Mouse (Mus musculus) activated CD4-positive, CD25-positive, alpha-beta regulatory T cell (primary cell): Measurements from ENCODE around the gene Pusl1. TPM values are rescaled to one million over a fixed set of nuclear protein-coding genes. Genes with fewer than 3 reads are reported as not detected.

Experiments
- polyA plus RNA-seq, 2 experiments: library from polyadenylated mRNA; unstranded; fragments of 100-300 nt; shearing (Covaris generic); gene quantifications; one replicate each; pipeline ENCODE4 v1.2.1; 2017

Pusl1 gene
- polyA plus RNA-seq = 10 to 100 TPM; 22.5 to 39.9 TPM

GRCm38 (mm10) chr4:155891551-155892001, at the start of gene Pusl1, which contains the start of gene Acap3:
TSS of gene Pusl1 (minus strand) at chr4:155891781.
TSS of gene Acap3 (plus strand) at chr4:155891822.

GRCm38 (mm10) chr4:155869317-155870033, 22.1 kb downstream of the Pusl1 start, which contains the start of the genes Cptp and Ints11:
TSS of gene Cptp (minus strand) at chr4:155869440.
TSS of gene Ints11 (plus strand) at chr4:155869546.

GRCm38 (mm10) chr4:155863001-155863400, 28.6 kb downstream of the Pusl1 start, which contains the start of gene Tas1r3:
TSS of gene Tas1r3 (minus strand) at chr4:155863362.

DNA sequence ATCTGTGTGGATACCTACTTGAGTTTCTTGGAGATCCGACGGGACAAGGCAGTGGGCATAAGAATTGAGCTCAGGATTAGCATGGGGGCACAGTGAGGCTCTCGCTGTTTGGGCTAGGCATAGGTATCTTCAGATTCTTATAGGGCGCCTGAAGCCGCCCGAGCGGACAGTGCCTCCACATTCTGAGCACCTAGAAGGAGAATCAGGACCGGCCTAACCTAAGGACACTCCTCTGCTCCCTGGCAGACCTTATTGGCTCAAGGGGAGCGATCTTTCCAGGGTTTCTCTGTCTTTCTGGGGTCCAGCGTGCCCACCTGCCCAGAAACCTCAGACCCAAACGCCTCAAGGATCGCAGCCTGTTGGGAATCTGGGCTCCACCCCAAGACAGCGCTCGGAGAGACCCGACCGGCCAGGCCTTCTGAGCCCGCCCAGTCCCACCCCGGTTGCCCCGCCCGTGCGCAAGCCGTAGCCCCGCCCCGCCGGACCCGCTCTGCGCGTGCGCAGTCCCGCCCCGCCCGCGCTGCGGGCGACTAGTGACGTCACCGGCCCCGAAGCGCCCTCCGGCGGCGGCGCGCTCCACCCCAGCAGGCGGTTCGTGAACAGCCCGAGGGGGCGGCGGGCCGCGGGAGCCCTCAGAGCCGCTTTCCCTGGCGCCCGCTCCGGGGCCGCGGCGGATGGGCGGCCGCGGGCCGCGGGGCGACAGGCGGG, 44.6 kb downstream of the Pusl1 start, which contains the start of gene Dvl1:
Gene Dvl1 (plus strand): TSS at position 532 of the 708 bp plus-strand sequence.

GRCm38 (mm10) chr4:155839483-155839910, 52.1 kb downstream of the Pusl1 start, which contains the start of gene Mxra8:
TSS of gene Mxra8 (plus strand) at chr4:155839680.

Other genes with a start within 250 kb of the Pusl1 start
- not detected for gene Gm10563, start 246.4 kb downstream of the Pusl1 start, polyA plus RNA-seq
- 1 to 10 TPM in 1 of 2 experiments, under 1 TPM in 1; 0.26 to 1.1 TPM for gene Mmp23, start 238.4 kb downstream of the Pusl1 start, polyA plus RNA-seq
- 10 to 100 TPM; 21.5 to 27.7 TPM for gene Mib2, start 222.6 kb downstream of the Pusl1 start, polyA plus RNA-seq
- 10 to 100 TPM in 1 of 2 experiments, 1 to 10 TPM in 1; 7.2 to 41.1 TPM for gene Fndc10, start 197.4 kb downstream of the Pusl1 start, polyA plus RNA-seq
- gene Ssu72, start 187.0 kb downstream of the Pusl1 start, polyA plus RNA-seq = 100 to 1,000 TPM; 177 to 184 TPM
- gene Tmem240, start 157.0 kb downstream of the Pusl1 start, polyA plus RNA-seq = 1 to 10 TPM; 1.2 to 1.5 TPM
- 10 to 100 TPM; 45.1 to 52.5 TPM for gene Atad3a, start 130.7 kb downstream of the Pusl1 start, polyA plus RNA-seq
- gene Vwa1, start 117.1 kb downstream of the Pusl1 start, polyA plus RNA-seq = under 1 TPM in 1 of 2 experiments, not detected in 1; 0.25 TPM
- under 1 TPM in 1 of 2 experiments, not detected in 1; 0.05 TPM for gene Tmem88b, start 105.9 kb downstream of the Pusl1 start, polyA plus RNA-seq
- under 1 TPM in 1 of 2 experiments, not detected in 1; 0.66 TPM for gene Ankrd65, start 101.3 kb downstream of the Pusl1 start, polyA plus RNA-seq
- gene Mrpl20, start 88.9 kb downstream of the Pusl1 start, polyA plus RNA-seq = 100 to 1,000 TPM; 139 to 192 TPM
- 100 to 1,000 TPM; 248 to 258 TPM for gene Ccnl2, start 79.3 kb downstream of the Pusl1 start, polyA plus RNA-seq
- 100 to 1,000 TPM; 185 to 200 TPM for gene Aurkaip1, start 60.5 kb downstream of the Pusl1 start, polyA plus RNA-seq
- gene Mxra8, start 52.1 kb downstream of the Pusl1 start, polyA plus RNA-seq = 1 to 10 TPM; 1.3 to 2.7 TPM
- 10 to 100 TPM; 38.5 to 41.0 TPM for gene Dvl1, start 44.4 kb downstream of the Pusl1 start, polyA plus RNA-seq
- gene Tas1r3, start 28.4 kb downstream of the Pusl1 start, polyA plus RNA-seq = under 1 TPM; 0.37 to 0.61 TPM
- gene Cptp, start 22.3 kb downstream of the Pusl1 start, polyA plus RNA-seq = 10 to 100 TPM; 13.6 to 15.3 TPM
- gene Ints11, start 22.2 kb downstream of the Pusl1 start, polyA plus RNA-seq = 100 to 1,000 TPM in 1 of 2 experiments, 10 to 100 TPM in 1; 98.2 to 112 TPM
- gene Acap3, start within 50 bp of the Pusl1 start, polyA plus RNA-seq = 10 to 100 TPM; 16.0 to 29.5 TPM
- 100 to 1,000 TPM; 140 to 160 TPM for gene Ube2j2, start 52.0 kb upstream of the Pusl1 start, polyA plus RNA-seq
- gene C1qtnf12, start 70.5 kb upstream of the Pusl1 start, polyA plus RNA-seq = 10 to 100 TPM; 15.8 to 29.0 TPM
- gene B3galt6, start 100.9 kb upstream of the Pusl1 start, polyA plus RNA-seq = 1 to 10 TPM; 7.4 to 9.5 TPM
- gene Sdf4, start 101.1 kb upstream of the Pusl1 start, polyA plus RNA-seq = 100 to 1,000 TPM; 563 to 617 TPM
- gene Tnfrsf4, start 122.1 kb upstream of the Pusl1 start, polyA plus RNA-seq = 1,000 to 10,000 TPM in 1 of 2 experiments, 100 to 1,000 TPM in 1; 923 to 1,159 TPM
- gene Tnfrsf18, start 134.4 kb upstream of the Pusl1 start, polyA plus RNA-seq = 1,000 to 10,000 TPM in 1 of 2 experiments, 100 to 1,000 TPM in 1; 560 to 1,034 TPM
- under 1 TPM; 0.22 to 0.50 TPM for gene Ttll10, start 167.6 kb upstream of the Pusl1 start, polyA plus RNA-seq
- gene 9430015G10Rik, start 218.2 kb upstream of the Pusl1 start, polyA plus RNA-seq = 10 to 100 TPM; 13.2 to 14.3 TPM
- gene Rnf223, start 238.7 kb upstream of the Pusl1 start, polyA plus RNA-seq = under 1 TPM in 1 of 2 experiments, not detected in 1; 0.07 TPM